Mouse (Mus musculus) limb, embryonic 13.5 days (tissue): ENCODE measurements around the gene Dis3l2. TPM values are rescaled to one million over a fixed set of nuclear protein-coding genes. Genes with fewer than 3 reads are reported as not detected.

Experiments used
- ATAC-seq: fragments of 200-750 bp; cut with Nextera tagmentation; 2 replicates; pipeline ENCODE4 v1.8.0; 2017; ENCODE audit warnings: low read depth, moderate number of reproducible peaks, moderate TSS enrichment; ENCODE audit not compliant: low FRiP score
- H3K27ac ChIP-seq: fragments of 300-500 bp; sonication (generic); 2 replicates; pipeline ENCODE4 v1.5.1; 2015; ENCODE audit warnings: inconsistent platforms, mild to moderate bottlenecking, moderate library complexity
- H3K27me3 ChIP-seq: fragments of 300-500 bp; sonication (generic); 2 replicates; pipeline ENCODE4 v1.6.1; 2015; ENCODE audit warnings: mild to moderate bottlenecking, inconsistent platforms
- H3K36me3 ChIP-seq: fragments of 300-500 bp; sonication (generic); 2 replicates; pipeline ENCODE4 v1.6.1; 2015; ENCODE audit warnings: inconsistent platforms, mild to moderate bottlenecking, moderate library complexity
- H3K4me1 ChIP-seq: fragments of 300-500 bp; sonication (generic); 2 replicates; pipeline ENCODE4 v1.6.1; 2015; ENCODE audit warnings: inconsistent platforms
- H3K4me2 ChIP-seq: fragments of 300-500 bp; sonication (generic); replicated peaks from 2 replicates; pipeline ENCODE4 v1.6.1; 2015; ENCODE audit warnings: inconsistent platforms, mild to moderate bottlenecking, moderate library complexity
- H3K4me3 ChIP-seq: fragments of 300-500 bp; sonication (generic); 2 replicates; pipeline ENCODE4 v1.5.1; 2015; ENCODE audit warnings: moderate library complexity, mild to moderate bottlenecking, inconsistent platforms
- H3K9ac ChIP-seq: fragments of 300-500 bp; sonication (generic); 2 replicates; pipeline ENCODE4 v1.6.1; 2015; ENCODE audit warnings: mild to moderate bottlenecking, inconsistent platforms
- H3K9me3 ChIP-seq: fragments of 300-500 bp; sonication (generic); 2 replicates; pipeline ENCODE4 v1.6.1; 2016; ENCODE audit warnings: inconsistent platforms
- WGBS: fragments of 180-500 bp; shearing (Covaris S2); methylation state at CpG from one replicate; pipeline ENCODE4 v1.1.7; 2015; 5-methylcytosine and 5-hydroxymethylcytosine counted together
- polyA plus RNA-seq: library from polyadenylated mRNA; unstranded; fragments of >200 nt; fragmentation: Nextera tagmentation; extraction: Ambion mirVana; gene quantifications from 2 replicates; pipeline ENCODE4 v1.2.1, GENCODE M21; 2015

The Dis3l2 gene
- 28.6 and 29.3 TPM in 2 replicates for polyA plus RNA-seq

- ATAC-seq, result peak; percentile 95
- peak within 1 kb of the TSS; percentile 88 for H3K4me3 ChIP-seq
Measured at GRCm38 (mm10) chr1:86703300-86703964, at the start of gene Dis3l2. Gene Dis3l2 (plus strand): TSS chr1:86703808.

GRCm38 (mm10) chr1:86657071-86657470 is 46.5 kb upstream of the Dis3l2 start:
- H3K9me3 ChIP-seq, result no peaks in the 10 kb centered on the region
- H3K36me3 ChIP-seq, result no peaks in the 10 kb centered on the region
- no peak for ATAC-seq
- H3K27me3 ChIP-seq, result 0 out of 2 replicates have a peak, but pooled peaks cover 4% of the 10 kb centered on the region
- H3K9ac ChIP-seq, result no peak overlapping the region
- H3K4me2 ChIP-seq, result no peak overlapping the region
- H3K27ac ChIP-seq, result no peak overlapping the region
- no peaks in the 10 kb centered on the region for H3K4me1 ChIP-seq
- WGBS, result 86% methylated on average over 5 of the region's 5 CpGs
- H3K4me3 ChIP-seq, result no peak overlapping the region

More at GRCm38 (mm10) chr1:86703300-86703964, at the start of gene Dis3l2:
- H3K27ac ChIP-seq, result peak within 1 kb of the TSS; percentile 81
- H3K9ac ChIP-seq, result peak within 1 kb of the TSS; percentile 92
- peaks cover 16% of the 10 kb centered on the region for H3K4me1 ChIP-seq
- peak within 1 kb of the TSS; percentile 69 for H3K4me2 ChIP-seq
- 2% methylated on average over 52 of the region's 54 CpGs for WGBS
- H3K9me3 ChIP-seq, result no peaks in the 10 kb centered on the region
- no peaks in the 10 kb centered on the region for H3K27me3 ChIP-seq
- no peaks in the 10 kb centered on the region for H3K36me3 ChIP-seq

GRCm38 (mm10) chr1:86665091-86665490 is 38.5 kb upstream of the Dis3l2 start:
- Histone ChIP-seq H3K4me1 (peaks cover 6% of the 10 kb centered on the region), H3K4me2 (no peak overlapping the region), H3K36me3 (no peaks in the 10 kb centered on the region), H3K9ac (no peak overlapping the region), H3K4me3 (no peak overlapping the region), H3K27ac (no peak overlapping the region), H3K27me3 (peaks cover 35% of the 10 kb centered on the region), H3K9me3 (no peaks in the 10 kb centered on the region)
- no peak for ATAC-seq
- 68% methylated on average over 2 of the region's 2 CpGs for WGBS

- H3K4me1 ChIP-seq, result peaks cover 21% of the 10 kb centered on the region
- 2% methylated on average over 44 of the region's 44 CpGs for WGBS
- no peak overlapping the region for H3K27ac ChIP-seq
- H3K36me3 ChIP-seq, result no peaks in the 10 kb centered on the region
- ATAC-seq, result no peak
- peak overlapping the region; percentile 48 for H3K4me3 ChIP-seq
- peak overlapping the region; percentile 83 for H3K4me2 ChIP-seq
- H3K9me3 ChIP-seq, result no peaks in the 10 kb centered on the region
- H3K27me3 ChIP-seq, result peaks cover 72% of the 10 kb centered on the region
- peak overlapping the region; percentile 61 for H3K9ac ChIP-seq
Measured at GRCm38 (mm10) chr1:86669552-86670273, 33.9 kb upstream of the Dis3l2 start.

- Histone ChIP-seq H3K4me1 (peaks cover 28% of the 10 kb centered on the region), H3K9ac (peak within 1 kb of the TSS; percentile 61), H3K9me3 (no peaks in the 10 kb centered on the region), H3K4me2 (peak within 1 kb of the TSS; percentile 83), H3K27me3 (peaks cover 72% of the 10 kb centered on the region), H3K27ac (no peak within 1 kb of the TSS), H3K36me3 (no peaks in the 10 kb centered on the region), H3K4me3 (peak within 1 kb of the TSS; percentile 48)
- WGBS, result 4% methylated on average over 59 of the region's 59 CpGs
- peak; percentile 89 for ATAC-seq
Measured at GRCm38 (mm10) chr1:86670279-86671038, 33.1 kb upstream of the Dis3l2 start, which contains the start of gene Nppc. Gene Nppc (minus strand): TSS chr1:86670571.

- no peak overlapping the region for H3K4me3 ChIP-seq
- H3K36me3 ChIP-seq, result no peaks in the 10 kb centered on the region
- ATAC-seq, result 0 out of 2 replicates have a peak, but pooled peaks have one; percentile 20
- no peaks in the 10 kb centered on the region for H3K9me3 ChIP-seq
- H3K27me3 ChIP-seq, result peaks cover 57% of the 10 kb centered on the region
- no peak overlapping the region; the same call in 1 of the 2 replicates for H3K27ac ChIP-seq
- no peak overlapping the region for H3K4me2 ChIP-seq
- H3K9ac ChIP-seq, result no peak overlapping the region
- 42% methylated on average over 9 of the region's 9 CpGs for WGBS
- peaks cover 28% of the 10 kb centered on the region for H3K4me1 ChIP-seq
Measured at GRCm38 (mm10) chr1:86674385-86674784, 29.2 kb upstream of the Dis3l2 start.

- Histone ChIP-seq H3K36me3 (no peaks in the 10 kb centered on the region), H3K27ac (no peak overlapping the region), H3K4me3 (no peak overlapping the region), H3K9ac (no peak overlapping the region; the same call in 1 of the 2 replicates), H3K9me3 (no peaks in the 10 kb centered on the region), H3K4me2 (no peak overlapping the region), H3K4me1 (peaks cover 22% of the 10 kb centered on the region), H3K27me3 (peaks cover 49% of the 10 kb centered on the region)
- no peak for ATAC-seq
- WGBS, result 75% methylated on average over 12 of the region's 12 CpGs
Measured at GRCm38 (mm10) chr1:86675126-86675525, 28.5 kb upstream of the Dis3l2 start.

GRCm38 (mm10) chr1:86677624-86678023 is 26.0 kb upstream of the Dis3l2 start:
- H3K27ac ChIP-seq, result no peak overlapping the region
- peaks cover 24% of the 10 kb centered on the region for H3K4me1 ChIP-seq
- H3K4me2 ChIP-seq, result no peak overlapping the region
- 0 out of 2 replicates have a peak, but pooled peaks have one; percentile 15 for ATAC-seq
- H3K4me3 ChIP-seq, result no peak overlapping the region
- H3K9ac ChIP-seq, result no peak overlapping the region
- peaks cover 26% of the 10 kb centered on the region for H3K27me3 ChIP-seq
- WGBS, result 78% methylated on average over 3 of the region's 3 CpGs
- H3K9me3 ChIP-seq, result no peaks in the 10 kb centered on the region
- no peaks in the 10 kb centered on the region for H3K36me3 ChIP-seq

GRCm38 (mm10) chr1:86678667-86679066 is 24.9 kb upstream of the Dis3l2 start:
- 87% methylated on average over 10 of the region's 10 CpGs for WGBS
- Histone ChIP-seq H3K36me3 (no peaks in the 10 kb centered on the region), H3K4me3 (no peak overlapping the region), H3K27me3 (peaks cover 22% of the 10 kb centered on the region), H3K9me3 (no peaks in the 10 kb centered on the region), H3K4me1 (peaks cover 23% of the 10 kb centered on the region), H3K9ac (no peak overlapping the region), H3K4me2 (no peak overlapping the region), H3K27ac (no peak overlapping the region)
- ATAC-seq, result no peak

- Histone ChIP-seq H3K9ac (no peak overlapping the region), H3K36me3 (no peaks in the 10 kb centered on the region), H3K9me3 (no peaks in the 10 kb centered on the region), H3K27me3 (peaks cover 9% of the 10 kb centered on the region), H3K4me1 (no peaks in the 10 kb centered on the region), H3K27ac (no peak overlapping the region), H3K4me2 (no peak overlapping the region), H3K4me3 (no peak overlapping the region)
- 89% methylated on average over 4 of the region's 4 CpGs for WGBS
- no peak for ATAC-seq
Measured at GRCm38 (mm10) chr1:86687236-86687635, 16.4 kb upstream of the Dis3l2 start.

GRCm38 (mm10) chr1:86691027-86691426 is 12.6 kb upstream of the Dis3l2 start:
- no peak overlapping the region for H3K4me2 ChIP-seq
- H3K9ac ChIP-seq, result no peak overlapping the region
- no peak overlapping the region for H3K4me3 ChIP-seq
- H3K27me3 ChIP-seq, result no peaks in the 10 kb centered on the region
- H3K4me1 ChIP-seq, result no peaks in the 10 kb centered on the region
- H3K27ac ChIP-seq, result no peak overlapping the region
- ATAC-seq, result no peak
- H3K9me3 ChIP-seq, result no peaks in the 10 kb centered on the region
- 59% methylated on average over 5 of the region's 5 CpGs for WGBS
- H3K36me3 ChIP-seq, result no peaks in the 10 kb centered on the region

- no peak overlapping the region for H3K27ac ChIP-seq
- H3K27me3 ChIP-seq, result no peaks in the 10 kb centered on the region
- H3K9me3 ChIP-seq, result no peaks in the 10 kb centered on the region
- no peaks in the 10 kb centered on the region for H3K4me1 ChIP-seq
- 52% methylated on average over 7 of the region's 7 CpGs for WGBS
- H3K9ac ChIP-seq, result no peak overlapping the region
- ATAC-seq, result no peak
- H3K4me3 ChIP-seq, result no peak overlapping the region
- H3K36me3 ChIP-seq, result no peaks in the 10 kb centered on the region
- no peak overlapping the region for H3K4me2 ChIP-seq
Measured at GRCm38 (mm10) chr1:86696948-86697347, 6.7 kb upstream of the Dis3l2 start.
